Mouse (Mus musculus) myocyte (in vitro differentiated cells): ENCODE measurements around the gene Rpp25l. TPM values are rescaled to one million over a fixed set of nuclear protein-coding genes. Genes with fewer than 3 reads are reported as not detected.

Source experiments
- H3K27me3 ChIP-seq: one replicate; pipeline ENCODE4 v1.6.1; 2011; ENCODE audit not compliant: control insufficient read depth, insufficient read depth, insufficient read length
- H3K36me3 ChIP-seq: one replicate; pipeline ENCODE4 v1.6.1; 2011; ENCODE audit not compliant: control insufficient read depth, insufficient read depth
- H3K4me2 ChIP-seq: one replicate; pipeline ENCODE4 v1.6.1; 2011; ENCODE audit warnings: low read depth, control low read depth
- H3K4me3 ChIP-seq: one replicate; pipeline ENCODE4 v1.5.1; 2011; ENCODE audit warnings: mild to moderate bottlenecking, control low read depth, moderate library complexity
- H3K79me2 ChIP-seq: one replicate; pipeline ENCODE4 v1.6.1; 2011; ENCODE audit not compliant: control insufficient read depth, insufficient read depth
- H3ac ChIP-seq: one replicate; pipeline ENCODE4 v1.6.1; 2011; ENCODE audit not compliant: control insufficient read depth, insufficient read length
- CEBPB ChIP-seq: IDR thresholded peaks from 2 replicates; pipeline ENCODE4 v1.6.1; 2011; ENCODE audit warnings: mild to moderate bottlenecking, moderate library complexity; ENCODE audit not compliant: poor library complexity, insufficient read depth, severe bottlenecking
- E2F4 ChIP-seq: IDR thresholded peaks from one replicate; pipeline ENCODE4 v1.6.1; 2011; ENCODE audit warnings: mild to moderate bottlenecking, control low read depth, moderate library complexity; ENCODE audit not compliant: insufficient read depth
- MAX ChIP-seq: IDR thresholded peaks from one replicate; pipeline ENCODE4 v1.6.1; 2011; ENCODE audit warnings: low read depth, mild to moderate bottlenecking, control low read depth
- MYOD1 ChIP-seq, 3 experiments: IDR thresholded peaks; one replicate each; pipeline ENCODE4 v1.6.1; 2011; ENCODE audit warnings: control low read depth in 2 of 3, low read depth in 2 of 3, mild to moderate bottlenecking in 2 of 3, moderate library complexity in 1 of 3; ENCODE audit not compliant: insufficient read length in 2 of 3, control insufficient read depth in 1 of 3
- MYOG ChIP-seq, 3 experiments: IDR thresholded peaks; one replicate each; pipeline ENCODE4 v1.6.1; 2011; ENCODE audit warnings: control low read depth in 2 of 3, low read depth in 2 of 3, mild to moderate bottlenecking in 2 of 3; ENCODE audit not compliant: insufficient read length in 2 of 3, control insufficient read depth in 1 of 3, insufficient read depth in 1 of 3
- POLR2A ChIP-seq: IDR thresholded peaks from one replicate; pipeline ENCODE4 v1.6.1; 2011; ENCODE audit warnings: low read depth, mild to moderate bottlenecking, control low read depth, moderate library complexity; ENCODE audit not compliant: insufficient read length
- POLR2AphosphoS2 ChIP-seq: IDR thresholded peaks from one replicate; pipeline ENCODE4 v1.6.1; 2011; ENCODE audit warnings: low read depth, control low read depth; ENCODE audit not compliant: insufficient read length
- REST ChIP-seq: IDR thresholded peaks from one replicate; pipeline ENCODE4 v1.6.1; 2011; ENCODE audit warnings: mild to moderate bottlenecking, control low read depth, moderate library complexity; ENCODE audit not compliant: insufficient read depth, insufficient read length
- SRF ChIP-seq: IDR thresholded peaks from one replicate; pipeline ENCODE4 v1.6.1; 2011; ENCODE audit warnings: low read depth; ENCODE audit not compliant: control insufficient read depth, insufficient read length
- TCF12 ChIP-seq: IDR thresholded peaks from one replicate; pipeline ENCODE4 v1.6.1; 2011; ENCODE audit warnings: mild to moderate bottlenecking, control low read depth; ENCODE audit not compliant: poor library complexity, insufficient read depth, severe bottlenecking
- TCF3 ChIP-seq: IDR thresholded peaks from one replicate; pipeline ENCODE4 v1.6.1; 2011; ENCODE audit warnings: low read depth, control low read depth; ENCODE audit not compliant: insufficient read length
- USF1 ChIP-seq: IDR thresholded peaks from one replicate; pipeline ENCODE4 v1.6.1; 2011; ENCODE audit warnings: low read depth, mild to moderate bottlenecking, control low read depth, moderate library complexity
- polyA plus RNA-seq: library from polyadenylated mRNA; unstranded; fragments of >200 nt; fragmentation: generic; extraction: Trizol; gene quantifications from one replicate; pipeline ENCODE4 v1.2.1, GENCODE M21; 2012; ENCODE audit warnings: missing spikeins

The Rpp25l gene
- polyA plus RNA-seq, 1 experiment = 43.8 TPM

DNA sequence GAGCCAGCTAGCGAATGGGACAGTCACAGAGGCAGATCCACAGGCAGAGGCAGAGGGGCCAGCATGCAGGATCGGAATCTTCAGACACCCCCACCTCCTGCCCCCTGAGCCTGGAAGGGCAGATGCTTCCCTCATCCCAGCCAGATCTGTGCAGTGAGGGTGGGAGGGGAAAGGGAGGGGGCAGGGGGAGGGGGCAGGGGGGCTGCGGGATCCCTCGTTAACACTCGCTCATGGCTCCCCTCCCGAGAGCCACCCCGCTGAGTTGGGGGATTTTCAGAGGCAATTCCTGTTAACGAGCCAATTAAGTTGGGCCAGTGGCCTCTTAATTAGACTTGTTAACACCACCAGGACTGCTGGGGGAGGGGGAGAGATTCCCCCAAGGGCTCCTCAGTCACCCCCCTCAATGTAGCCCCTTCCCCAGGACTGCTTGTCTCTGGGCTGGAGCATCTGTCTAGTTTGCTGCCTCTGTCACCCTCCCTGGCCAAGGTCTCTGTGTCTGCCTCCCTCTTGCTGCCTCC is 41.3 kb downstream of the Rpp25l start:
- H3ac ChIP-seq = no peak overlapping the region
- H3K4me3 ChIP-seq = no peak overlapping the region
- peaks cover 48% of the 10 kb centered on the region for H3K27me3 ChIP-seq
- no peak overlapping the region for H3K4me2 ChIP-seq
- no peaks in the 10 kb centered on the region for H3K36me3 ChIP-seq
- H3K79me2 ChIP-seq = no peaks in the 10 kb centered on the region
- no peak for TF ChIP-seq POLR2A
- no peak for TF ChIP-seq TCF12
- TF ChIP-seq CEBPB = no peak
- TF ChIP-seq MYOD1 (IDR thresholded peaks at IDR 0.05; ENCODE audit: control insufficient read depth in 1 of 3, insufficient read length in 2 of 3, low read depth in 2 of 3) = no peak
- TF ChIP-seq TCF3 = no peak
- no peak for TF ChIP-seq MYOG (IDR thresholded peaks at IDR 0.05; ENCODE audit: control insufficient read depth in 1 of 3, insufficient read depth in 1 of 3, insufficient read length in 2 of 3, low read depth in 2 of 3)
- no peak for TF ChIP-seq USF1
- TF ChIP-seq MAX = no peak
- TF ChIP-seq E2F4 = no peak
- no peak for TF ChIP-seq REST
- no peak for TF ChIP-seq SRF
- no peak for TF ChIP-seq POLR2AphosphoS2

DNA sequence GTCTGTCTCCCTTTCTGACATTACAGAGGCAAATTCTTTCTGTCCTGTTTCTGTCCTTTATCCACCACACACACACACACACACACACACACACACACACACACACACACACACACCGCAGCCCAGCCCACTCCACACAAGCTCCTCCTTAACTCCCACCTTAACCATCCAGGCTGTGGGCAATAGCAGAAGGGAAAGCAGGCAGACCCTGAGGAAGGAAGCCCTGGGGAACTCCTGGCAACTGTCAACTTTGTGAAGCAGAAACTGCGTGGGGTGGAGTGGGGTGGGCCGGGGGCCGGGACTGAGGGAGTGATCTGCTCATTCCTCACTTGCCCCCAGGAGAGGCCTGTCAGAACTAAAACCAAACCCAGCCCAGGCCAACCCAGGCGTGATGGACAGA is 41.8 kb downstream of the Rpp25l start:
- Histone ChIP-seq H3K4me2 (no peak overlapping the region), H3K4me3 (no peak overlapping the region), H3K36me3 (no peaks in the 10 kb centered on the region), H3K79me2 (no peaks in the 10 kb centered on the region), H3K27me3 (peaks cover 43% of the 10 kb centered on the region), H3ac (no peak overlapping the region)
- TF ChIP-seq SRF (no peak), TCF3 (no peak), MYOG (IDR thresholded peaks at IDR 0.05; ENCODE audit: control insufficient read depth in 1 of 3, insufficient read depth in 1 of 3, insufficient read length in 2 of 3, low read depth in 2 of 3) (no peak), E2F4 (no peak), CEBPB (no peak), POLR2A (no peak), POLR2AphosphoS2 (no peak), REST (no peak), TCF12 (no peak), MYOD1 (IDR thresholded peaks at IDR 0.05; ENCODE audit: control insufficient read depth in 1 of 3, insufficient read length in 2 of 3, low read depth in 2 of 3) (no peak), MAX (no peak)

DNA sequence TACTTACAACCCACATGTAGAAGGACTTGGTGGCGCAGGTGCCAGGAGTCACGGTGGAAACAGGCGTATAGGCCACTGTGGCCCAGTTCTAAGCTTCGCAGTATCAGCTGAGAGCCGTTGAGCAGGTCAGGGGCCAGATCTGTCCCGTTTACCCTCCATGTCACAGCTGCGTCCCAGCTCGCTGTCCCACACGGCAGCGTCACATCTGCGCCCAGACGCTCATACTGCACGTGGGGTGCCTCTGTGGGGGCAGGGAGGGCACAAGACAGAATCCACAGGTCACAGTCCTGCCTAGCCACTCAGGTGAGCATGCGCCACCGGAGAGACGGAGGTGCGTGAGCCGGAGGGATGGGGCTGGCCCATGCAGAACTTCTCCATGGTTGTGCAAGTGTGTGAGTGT is 42.5 kb downstream of the Rpp25l start:
- TF ChIP-seq CEBPB (no peak), MYOG (IDR thresholded peaks at IDR 0.05; ENCODE audit: control insufficient read depth in 1 of 3, insufficient read depth in 1 of 3, insufficient read length in 2 of 3, low read depth in 2 of 3) (no peak), REST (no peak)
- H3K27me3 ChIP-seq = peaks cover 36% of the 10 kb centered on the region
- H3K36me3 ChIP-seq = no peaks in the 10 kb centered on the region
- no peak overlapping the region for H3ac ChIP-seq
- H3K4me3 ChIP-seq = no peak overlapping the region
- H3K79me2 ChIP-seq = no peaks in the 10 kb centered on the region
- H3K4me2 ChIP-seq = no peak overlapping the region

DNA sequence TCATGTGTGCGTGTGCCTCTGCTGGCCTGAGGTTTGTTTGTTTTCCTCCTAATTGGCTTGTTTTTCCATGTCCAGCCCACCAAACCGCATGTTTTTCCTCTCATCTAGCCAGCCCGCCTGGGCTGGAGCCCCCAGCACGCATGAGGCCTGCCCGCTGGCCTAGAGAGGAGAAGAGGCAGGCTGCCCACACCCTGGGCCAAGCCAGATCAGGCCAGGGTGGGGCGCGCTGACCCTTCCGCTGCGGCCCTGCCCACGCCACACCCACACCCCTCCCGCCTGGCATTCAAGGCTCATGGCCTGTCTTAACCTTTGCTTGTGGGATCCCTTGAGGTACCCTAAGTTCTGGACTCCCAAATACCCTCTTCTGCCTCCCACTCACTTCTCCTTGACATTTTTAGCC is 46.7 kb downstream of the Rpp25l start:
- Histone ChIP-seq H3K4me3 (no peak overlapping the region), H3K79me2 (no peaks in the 10 kb centered on the region), H3K36me3 (no peaks in the 10 kb centered on the region), H3ac (no peak overlapping the region), H3K27me3 (peaks cover 6% of the 10 kb centered on the region), H3K4me2 (no peak overlapping the region)
- no peak for TF ChIP-seq USF1
- no peak for TF ChIP-seq SRF
- no peak for TF ChIP-seq POLR2AphosphoS2
- TF ChIP-seq TCF3 = no peak
- no peak for TF ChIP-seq MAX
- TF ChIP-seq MYOD1 (IDR thresholded peaks at IDR 0.05; ENCODE audit: control insufficient read depth in 1 of 3, insufficient read length in 2 of 3, low read depth in 2 of 3) = no peak
- TF ChIP-seq POLR2A = no peak
- no peak for TF ChIP-seq CEBPB
- TF ChIP-seq REST = no peak
- no peak for TF ChIP-seq TCF12
- TF ChIP-seq MYOG (IDR thresholded peaks at IDR 0.05; ENCODE audit: control insufficient read depth in 1 of 3, insufficient read depth in 1 of 3, insufficient read length in 2 of 3, low read depth in 2 of 3) = no peak
- TF ChIP-seq E2F4 = no peak

DNA sequence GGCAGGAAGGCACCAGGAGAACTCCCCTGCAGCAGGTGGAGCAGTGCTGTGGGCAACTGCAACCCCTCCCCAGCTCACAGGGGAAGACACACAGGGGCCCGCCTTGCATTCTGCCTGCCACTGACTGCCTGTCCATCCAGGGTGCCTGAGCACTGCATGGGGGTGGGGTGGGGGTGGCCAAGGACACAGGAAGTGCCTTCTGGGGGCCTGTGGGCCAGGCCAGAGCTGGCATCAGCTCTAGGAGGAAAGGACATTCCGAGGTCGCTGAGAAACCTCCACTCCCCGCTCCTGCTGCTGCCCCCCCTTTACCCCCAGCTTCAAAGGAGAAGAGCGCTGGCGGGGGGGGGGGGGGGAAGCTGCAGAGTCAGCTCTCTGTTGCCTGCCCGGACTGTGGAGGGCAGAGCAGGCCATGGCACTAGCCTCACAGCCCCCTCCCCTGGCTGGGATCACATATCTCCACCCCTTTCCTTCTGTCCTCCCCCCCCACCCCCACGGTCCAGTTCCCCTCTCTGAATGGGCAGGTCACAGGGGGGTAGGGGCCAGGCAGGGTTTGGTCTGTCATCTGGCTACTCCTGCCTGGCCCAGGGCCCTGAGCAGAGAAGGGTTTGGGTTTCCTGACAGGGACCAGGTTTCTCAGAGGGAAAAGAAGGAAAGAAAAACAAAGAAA is 48.2 kb downstream of the Rpp25l start:
- H3ac ChIP-seq = no peak overlapping the region
- peak in 1 of 3 experiments; percentile 30 for TF ChIP-seq MYOD1 (IDR thresholded peaks at IDR 0.05; ENCODE audit: control insufficient read depth in 1 of 3, insufficient read length in 2 of 3, low read depth in 2 of 3)
- TF ChIP-seq E2F4 = no peak
- TF ChIP-seq SRF = no peak
- H3K36me3 ChIP-seq = no peaks in the 10 kb centered on the region
- H3K79me2 ChIP-seq = no peaks in the 10 kb centered on the region
- no peak overlapping the region for H3K4me3 ChIP-seq
- H3K27me3 ChIP-seq = no peaks in the 10 kb centered on the region
- no peak overlapping the region for H3K4me2 ChIP-seq
